Mouse (Mus musculus): ENCODE measurements at regions not wholly inside any gene's neighbourhood (a gene's known extent, or its start where the extent isn't known, plus 50 kb on each side); places are given as distances from the start of the nearest gene placed in this dataset.

DNA sequence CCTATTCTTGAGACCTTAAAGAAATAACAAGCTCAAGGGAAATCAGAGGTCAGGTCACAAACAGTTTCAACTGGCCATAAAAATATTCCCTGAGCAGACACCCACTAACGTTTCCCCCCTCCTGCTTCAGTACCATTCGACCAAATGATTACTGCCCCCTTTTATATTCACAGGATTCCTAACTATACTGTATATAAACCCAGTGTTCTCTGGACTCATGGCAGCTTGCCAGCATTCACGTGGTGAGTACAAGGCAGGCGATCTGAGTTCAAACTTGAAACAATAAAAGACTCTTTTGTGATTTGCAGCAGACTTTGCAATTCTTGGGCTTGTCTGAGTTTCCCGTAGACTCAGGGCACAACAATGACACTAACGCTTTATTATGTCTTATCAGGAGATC lies 989.0 kb upstream of the H2afb3 start:
- Histone ChIP-seq H3K27me3 (ENCODE audit: control insufficient read depth, insufficient read depth, low read length) (no peaks in the 10 kb centered on the region), H3K4me1 (ENCODE audit: control insufficient read depth, insufficient read depth, low read length) (no peaks in the 10 kb centered on the region), H3K4me3 (ENCODE audit: low read depth, low read length) (no peak overlapping the region), H3K4me2 (ENCODE audit: low read depth, low read length) (no peak overlapping the region), H3K9me3 (replicated peaks; ENCODE audit: control insufficient read depth, low read length) (no peaks in the 10 kb centered on the region), H3K27ac (replicated peaks; ENCODE audit: low read depth, low read length) (no peak overlapping the region), H3K36me3 (replicated peaks; ENCODE audit: control insufficient read depth, insufficient read depth, low read depth, low read length) (no peaks in the 10 kb centered on the region), H3K9ac (replicated peaks; ENCODE audit: low read length) (no peak overlapping the region)
- DNase-seq (ENCODE audit: low spot score) (no peak), ATAC-seq (replicated peaks; ENCODE audit: insufficient number of reproducible peaks, low FRiP score, low TSS enrichment, low read depth) (no peak)
- 62% methylated on average over 6 of the region's 6 CpGs for WGBS

DNA sequence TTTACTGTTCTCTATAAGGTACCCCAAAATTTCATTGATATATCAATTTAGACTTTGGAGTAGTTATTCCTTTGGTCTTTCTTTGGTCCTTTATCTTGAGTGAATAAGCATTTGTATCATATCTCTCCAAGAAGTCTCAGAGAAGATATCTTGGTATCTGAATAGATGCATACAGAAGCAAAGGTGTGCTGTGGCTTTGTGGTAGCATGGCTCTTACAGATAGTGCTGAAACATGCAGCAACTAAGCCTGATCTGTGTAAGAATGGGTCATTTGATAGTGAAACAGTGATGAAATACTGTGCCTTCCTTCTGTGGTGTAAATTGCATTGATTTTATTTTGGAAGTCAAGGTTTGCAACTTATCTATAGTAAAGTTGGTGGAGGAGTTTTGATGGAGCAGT lies 978.3 kb upstream of the H2afb3 start:
- H3K9me3 ChIP-seq (replicated peaks; ENCODE audit: control insufficient read depth, low read length) = no peaks in the 10 kb centered on the region
- no peak overlapping the region for H3K4me3 ChIP-seq (ENCODE audit: low read depth, low read length)
- H3K36me3 ChIP-seq (replicated peaks; ENCODE audit: control insufficient read depth, insufficient read depth, low read depth, low read length) = no peaks in the 10 kb centered on the region
- H3K9ac ChIP-seq (replicated peaks; ENCODE audit: low read length) = no peak overlapping the region
- H3K4me1 ChIP-seq (ENCODE audit: control insufficient read depth, insufficient read depth, low read length) = no peaks in the 10 kb centered on the region
- DNase-seq (ENCODE audit: low spot score) = no peak
- no peak overlapping the region for H3K4me2 ChIP-seq (ENCODE audit: low read depth, low read length)
- no peaks in the 10 kb centered on the region for H3K27me3 ChIP-seq (ENCODE audit: control insufficient read depth, insufficient read depth, low read length)
- H3K27ac ChIP-seq (replicated peaks; ENCODE audit: low read depth, low read length) = no peak overlapping the region
- no peak for ATAC-seq (replicated peaks; ENCODE audit: insufficient number of reproducible peaks, low FRiP score, low TSS enrichment, low read depth)

DNA sequence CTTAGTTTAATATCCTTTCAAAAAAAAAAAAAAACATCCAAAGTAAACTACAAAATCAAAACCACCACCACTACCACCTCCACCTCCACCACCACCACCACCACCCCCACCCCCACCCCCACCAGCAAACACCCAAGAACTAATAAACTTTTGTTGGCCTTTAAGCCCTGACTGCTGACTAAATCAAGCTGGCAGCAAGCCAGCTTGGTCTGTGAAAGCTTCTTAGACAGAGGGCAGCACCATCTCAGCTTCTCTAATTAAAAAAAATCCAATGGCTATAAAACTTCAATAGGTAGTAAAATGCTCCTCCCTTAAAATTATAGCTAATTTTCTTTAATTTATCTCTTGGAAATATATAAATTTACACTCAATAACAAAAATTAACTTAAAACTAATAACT lies 957.2 kb upstream of the H2afb3 start:
- H3K4me1 ChIP-seq (ENCODE audit: control insufficient read depth, insufficient read depth, low read length) = no peaks in the 10 kb centered on the region
- H3K27ac ChIP-seq (replicated peaks; ENCODE audit: low read depth, low read length) = no peak overlapping the region
- H3K4me2 ChIP-seq (ENCODE audit: low read depth, low read length) = no peak overlapping the region
- H3K27me3 ChIP-seq (ENCODE audit: control insufficient read depth, insufficient read depth, low read length) = no peaks in the 10 kb centered on the region
- peak; percentile 1 for DNase-seq (ENCODE audit: low spot score)
- ATAC-seq (replicated peaks; ENCODE audit: insufficient number of reproducible peaks, low FRiP score, low TSS enrichment, low read depth) = no peak
- no peaks in the 10 kb centered on the region for H3K9me3 ChIP-seq (replicated peaks; ENCODE audit: control insufficient read depth, low read length)
- H3K9ac ChIP-seq (replicated peaks; ENCODE audit: low read length) = no peak overlapping the region
- H3K36me3 ChIP-seq (replicated peaks; ENCODE audit: control insufficient read depth, insufficient read depth, low read depth, low read length) = no peaks in the 10 kb centered on the region
- no peak overlapping the region for H3K4me3 ChIP-seq (ENCODE audit: low read depth, low read length)

DNA sequence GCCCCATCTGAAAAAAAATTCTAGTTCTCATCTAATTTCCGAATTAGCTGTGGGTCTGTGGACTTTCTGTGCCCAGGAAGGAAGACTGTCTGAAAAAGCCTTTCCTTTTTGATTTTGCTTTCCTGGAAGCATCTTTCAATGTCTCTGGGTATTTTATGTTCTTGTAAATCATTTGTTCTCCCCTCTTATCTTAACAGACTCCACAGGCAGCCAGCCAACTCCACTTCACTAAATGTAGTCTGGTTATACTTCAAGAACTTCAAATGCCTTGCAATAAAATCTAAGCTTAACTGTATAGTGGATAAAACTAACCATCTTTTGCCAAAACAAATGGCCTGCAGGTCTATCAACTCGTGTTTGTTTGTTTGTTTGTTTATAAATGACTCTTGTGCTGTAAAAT lies 956.7 kb upstream of the H2afb3 start:
- no peak overlapping the region for H3K27ac ChIP-seq (replicated peaks; ENCODE audit: low read depth, low read length)
- no peak overlapping the region for H3K4me2 ChIP-seq (ENCODE audit: low read depth, low read length)
- no peaks in the 10 kb centered on the region for H3K4me1 ChIP-seq (ENCODE audit: control insufficient read depth, insufficient read depth, low read length)
- no peak overlapping the region for H3K9ac ChIP-seq (replicated peaks; ENCODE audit: low read length)
- ATAC-seq (replicated peaks; ENCODE audit: insufficient number of reproducible peaks, low FRiP score, low TSS enrichment, low read depth) = no peak
- no peaks in the 10 kb centered on the region for H3K27me3 ChIP-seq (ENCODE audit: control insufficient read depth, insufficient read depth, low read length)
- DNase-seq (ENCODE audit: low spot score) = no peak
- H3K4me3 ChIP-seq (ENCODE audit: low read depth, low read length) = no peak overlapping the region
- H3K9me3 ChIP-seq (replicated peaks; ENCODE audit: control insufficient read depth, low read length) = no peaks in the 10 kb centered on the region
- H3K36me3 ChIP-seq (replicated peaks; ENCODE audit: control insufficient read depth, insufficient read depth, low read depth, low read length) = no peaks in the 10 kb centered on the region
- 46% methylated on average over 2 of the region's 2 CpGs for WGBS

DNA sequence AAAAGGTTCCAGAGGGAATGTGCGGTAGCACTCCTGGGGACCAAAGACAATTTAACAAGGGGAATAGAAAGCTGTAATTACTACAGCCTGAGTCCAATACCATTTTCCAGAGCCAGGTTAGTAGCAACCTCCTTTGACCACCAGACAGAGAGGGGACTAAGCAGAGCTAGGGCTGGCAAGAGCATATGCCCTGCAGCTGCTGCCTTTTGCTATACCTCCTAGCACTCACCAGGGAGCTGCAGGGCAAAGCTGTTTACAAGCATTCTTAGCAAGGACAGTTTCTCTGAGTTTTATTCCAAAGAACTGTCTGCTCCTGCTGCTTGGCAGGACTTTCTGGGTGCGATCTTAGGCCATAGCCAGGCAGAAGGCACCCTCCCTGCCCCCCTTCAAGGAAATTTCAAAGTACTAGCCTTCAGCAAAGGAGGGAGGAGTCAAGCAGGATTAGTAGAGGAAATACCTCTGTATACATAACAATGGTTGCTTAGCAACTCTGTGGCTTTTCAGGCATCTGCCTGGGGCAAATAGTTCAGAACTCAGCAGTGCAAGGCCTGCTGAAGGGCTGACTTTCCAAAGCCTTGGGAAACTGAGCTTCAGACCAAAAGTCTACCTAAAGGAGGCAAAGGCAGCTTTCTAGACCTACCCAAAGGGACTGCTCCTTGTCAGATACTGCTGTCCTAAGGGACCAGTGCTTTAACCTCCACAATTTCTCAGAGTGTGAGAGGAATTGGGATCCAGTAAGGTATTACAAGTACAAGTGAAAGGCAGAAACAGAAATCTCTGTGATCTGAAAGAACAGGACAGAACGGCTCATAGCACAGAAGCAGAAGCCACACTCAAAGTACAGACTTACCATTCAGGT lies 919.5 kb upstream of the H2afb3 start:
- Histone ChIP-seq H3K4me1 (ENCODE audit: control insufficient read depth, insufficient read depth, low read length) (no peaks in the 10 kb centered on the region), H3K36me3 (replicated peaks; ENCODE audit: control insufficient read depth, insufficient read depth, low read depth, low read length) (no peaks in the 10 kb centered on the region), H3K9me3 (replicated peaks; ENCODE audit: control insufficient read depth, low read length) (no peaks in the 10 kb centered on the region), H3K9ac (replicated peaks; ENCODE audit: low read length) (no peak overlapping the region), H3K27me3 (ENCODE audit: control insufficient read depth, insufficient read depth, low read length) (no peaks in the 10 kb centered on the region), H3K4me2 (ENCODE audit: low read depth, low read length) (no peak overlapping the region), H3K27ac (replicated peaks; ENCODE audit: low read depth, low read length) (no peak overlapping the region), H3K4me3 (ENCODE audit: low read depth, low read length) (no peak overlapping the region)
- peak; percentile 75 for ATAC-seq (replicated peaks; ENCODE audit: insufficient number of reproducible peaks, low FRiP score, low TSS enrichment, low read depth)
- DNase-seq (ENCODE audit: low spot score) = peak; percentile 72
- WGBS = 40% methylated on average over 3 of the region's 3 CpGs
